Mouse (Mus musculus) liver, embryonic 16.5 days (tissue): Measurements from ENCODE around the gene Mmp17. TPM values are rescaled to one million over a fixed set of nuclear protein-coding genes. Genes with fewer than 3 reads are reported as not detected.

Experiments
- ATAC-seq: fragments of 200-750 bp; cut with Nextera tagmentation; 2 replicates; pipeline ENCODE4 v1.8.0; 2017; ENCODE audit warnings: low read depth, mild to moderate bottlenecking, moderate number of reproducible peaks, moderate library complexity
- H3K27ac ChIP-seq: fragments of 300-500 bp; sonication (generic); 2 replicates; pipeline ENCODE4 v1.5.1; 2014; ENCODE audit warnings: mild to moderate bottlenecking, low read length
- H3K27me3 ChIP-seq: fragments of 300-500 bp; sonication (generic); 2 replicates; pipeline ENCODE4 v1.6.1; 2014; ENCODE audit warnings: low read depth, low read length, mixed read lengths; ENCODE audit not compliant: control insufficient read depth, insufficient read depth
- H3K36me3 ChIP-seq: fragments of 300-500 bp; sonication (generic); 2 replicates; pipeline ENCODE4 v1.6.1; 2014; ENCODE audit warnings: mild to moderate bottlenecking; ENCODE audit not compliant: control insufficient read depth, insufficient read depth
- H3K4me1 ChIP-seq: fragments of 300-500 bp; sonication (generic); 2 replicates; pipeline ENCODE4 v1.6.1; 2014; ENCODE audit warnings: low read depth, low read length, mixed read lengths; ENCODE audit not compliant: control insufficient read depth
- H3K4me2 ChIP-seq: fragments of 300-500 bp; sonication (generic); 2 replicates; pipeline ENCODE4 v1.6.1; 2014; ENCODE audit warnings: low read depth, low read length, mixed read lengths
- H3K4me3 ChIP-seq: fragments of 300-500 bp; sonication (generic); 2 replicates; pipeline ENCODE4 v1.5.1; 2014; ENCODE audit warnings: low read depth, mild to moderate bottlenecking, low read length
- H3K9ac ChIP-seq: fragments of 300-500 bp; sonication (generic); 2 replicates; pipeline ENCODE4 v1.6.1; 2014; ENCODE audit warnings: low read depth, low read length
- H3K9me3 ChIP-seq: fragments of 300-500 bp; sonication (generic); replicated peaks from 2 replicates; pipeline ENCODE4 v1.6.1; 2016; ENCODE audit warnings: low read length; ENCODE audit not compliant: control insufficient read depth
- WGBS: fragments of 180-500 bp; shearing (Covaris S2); extraction: QIAGEN DNeasy Blood & Tissue Kit; methylation state at CpG from one replicate; pipeline ENCODE4 v1.1.7; 2014; ENCODE audit not compliant: insufficient replicate concordance; 5-methylcytosine and 5-hydroxymethylcytosine counted together
- polyA plus RNA-seq: library from polyadenylated mRNA; unstranded; fragments of >200 nt; fragmentation: Nextera tagmentation; extraction: Ambion mirVana; gene quantifications from 2 replicates; pipeline ENCODE4 v1.2.1, GENCODE M21; 2015

Gene Mmp17
- polyA plus RNA-seq, 1 experiment from 2014 or later: 0.24 TPM

GRCm38 (mm10) chr5:129583331-129583730 lies 638 bp upstream of the Mmp17 start:
- Histone ChIP-seq H3K9ac (no peak overlapping the region), H3K4me3 (peak overlapping the region; percentile 67), H3K27ac (no peak overlapping the region), H3K36me3 (no peaks in the 10 kb centered on the region), H3K9me3 (no peaks in the 10 kb centered on the region), H3K4me2 (peak overlapping the region; percentile 91), H3K4me1 (peaks cover 18% of the 10 kb centered on the region), H3K27me3 (peaks cover 74% of the 10 kb centered on the region)
- 4% methylated on average over 12 of the region's 12 CpGs for WGBS
- no peak for ATAC-seq

- Histone ChIP-seq H3K27me3 (peaks cover 73% of the 10 kb centered on the region), H3K27ac (no peak overlapping the region), H3K36me3 (no peaks in the 10 kb centered on the region), H3K9ac (no peak overlapping the region), H3K4me3 (peak overlapping the region; percentile 67), H3K4me2 (peak overlapping the region; percentile 91), H3K9me3 (no peaks in the 10 kb centered on the region), H3K4me1 (peaks cover 18% of the 10 kb centered on the region)
- under 1% methylated on average over 76 of the region's 76 CpGs for WGBS
- ATAC-seq: no peak
Measured at GRCm38 (mm10) chr5:129584583-129585541, 893 bp downstream of the Mmp17 start.

GRCm38 (mm10) chr5:129586016-129586415 lies 2.0 kb downstream of the Mmp17 start:
- H3K36me3 ChIP-seq: no peaks in the 10 kb centered on the region
- ATAC-seq: peak; percentile 19; the same call in 1 of the 2 replicates
- no peaks in the 10 kb centered on the region for H3K9me3 ChIP-seq
- no peak overlapping the region for H3K27ac ChIP-seq
- H3K4me1 ChIP-seq: peaks cover 18% of the 10 kb centered on the region
- 0% methylated on average over 17 of the region's 17 CpGs for WGBS
- peaks cover 63% of the 10 kb centered on the region for H3K27me3 ChIP-seq
- no peak overlapping the region for H3K4me3 ChIP-seq
- H3K4me2 ChIP-seq: peak overlapping the region; percentile 35
- H3K9ac ChIP-seq: no peak overlapping the region

DNA sequence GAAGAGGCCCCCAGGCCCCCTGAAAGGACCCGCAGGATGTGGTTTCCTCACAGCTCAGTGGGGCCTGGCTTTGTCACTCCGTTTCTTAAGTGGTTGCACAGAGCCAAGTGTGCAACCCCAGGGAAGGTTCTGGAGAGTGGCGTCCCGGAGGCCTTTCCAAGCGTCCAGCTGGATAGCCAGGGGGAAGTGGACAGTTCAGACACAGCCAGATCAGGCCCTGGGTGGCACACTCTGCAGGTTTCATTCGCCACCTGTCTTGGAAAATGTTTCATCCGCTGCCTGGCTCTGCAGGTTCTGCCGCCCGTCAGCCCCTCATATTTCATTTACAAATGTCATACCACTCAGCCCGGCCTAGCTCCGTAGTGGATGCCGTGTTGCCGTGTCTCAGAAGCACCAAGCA lies 2.5 kb downstream of the Mmp17 start:
- no peaks in the 10 kb centered on the region for H3K36me3 ChIP-seq
- H3K9ac ChIP-seq: no peak overlapping the region
- no peak for ATAC-seq
- H3K4me3 ChIP-seq: no peak overlapping the region
- WGBS: 22% methylated on average over 13 of the region's 13 CpGs
- peak overlapping the region; percentile 22 for H3K4me2 ChIP-seq
- no peak overlapping the region for H3K27ac ChIP-seq
- H3K9me3 ChIP-seq: no peaks in the 10 kb centered on the region
- H3K27me3 ChIP-seq: peaks cover 59% of the 10 kb centered on the region
- peaks cover 18% of the 10 kb centered on the region for H3K4me1 ChIP-seq

- Histone ChIP-seq H3K4me1 (peaks cover under 1% of the 10 kb centered on the region; the same call in 1 of the 2 replicates), H3K27ac (no peak overlapping the region), H3K9me3 (no peaks in the 10 kb centered on the region), H3K9ac (no peak overlapping the region), H3K27me3 (peaks cover 16% of the 10 kb centered on the region), H3K4me3 (no peak overlapping the region), H3K4me2 (no peak overlapping the region), H3K36me3 (no peaks in the 10 kb centered on the region)
- WGBS: 25% methylated on average over 11 of the region's 11 CpGs
- ATAC-seq: no peak
Measured at GRCm38 (mm10) chr5:129590915-129591314, 6.9 kb downstream of the Mmp17 start.

DNA sequence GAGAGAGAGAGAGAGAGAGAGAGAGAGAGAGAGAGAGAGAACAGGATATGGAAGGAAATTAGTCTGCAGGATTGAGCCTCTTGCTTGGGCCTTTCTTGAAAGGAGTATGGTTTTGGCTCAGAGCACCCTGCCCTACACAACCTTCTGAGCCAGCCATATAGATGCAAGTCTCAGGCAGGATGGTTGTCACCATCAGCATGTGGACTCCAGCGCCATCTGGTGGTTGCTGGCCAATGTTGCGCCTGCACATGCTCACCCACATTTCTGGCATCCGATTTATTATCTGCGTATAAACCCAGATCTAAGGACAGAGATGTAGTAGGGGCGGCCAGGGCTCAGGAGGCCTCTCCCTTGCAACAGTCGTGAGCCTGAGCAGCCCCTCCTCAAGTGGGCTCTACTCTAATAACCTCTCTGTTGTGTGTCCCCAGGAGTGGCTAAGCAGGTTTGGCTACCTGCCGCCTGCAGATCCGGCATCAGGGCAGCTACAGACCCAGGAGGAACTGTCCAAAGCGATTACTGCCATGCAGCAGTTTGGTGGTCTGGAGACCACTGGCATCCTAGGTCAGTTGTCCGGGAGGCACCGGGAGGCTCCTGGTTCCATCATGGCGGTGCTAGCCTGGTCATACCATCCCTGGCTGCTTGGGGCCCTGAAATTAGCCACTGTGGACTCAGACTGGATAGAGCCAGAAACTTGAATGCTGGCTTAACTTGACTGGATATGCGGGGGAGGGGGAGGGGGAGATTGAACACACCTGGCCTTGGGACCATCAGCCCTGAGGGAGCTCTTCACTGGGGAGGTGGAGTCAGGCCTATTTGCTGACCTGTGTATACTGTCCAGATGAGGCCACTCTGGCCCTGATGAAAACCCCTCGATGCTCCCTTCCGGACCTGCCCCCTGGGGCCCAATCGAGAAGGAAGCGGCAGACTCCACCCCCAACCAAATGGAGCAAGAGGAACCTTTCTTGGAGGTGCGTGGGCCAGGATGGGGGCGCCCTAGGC lies 10.4 kb downstream of the Mmp17 start:
- H3K27me3 ChIP-seq: no peaks in the 10 kb centered on the region; the same call in 1 of the 2 replicates
- no peaks in the 10 kb centered on the region for H3K36me3 ChIP-seq
- whole genome bisulfite sequencing: 36% methylated on average over 19 of the region's 19 CpGs

GRCm38 (mm10) chr5:129602071-129602487 lies 18.1 kb downstream of the Mmp17 start:
- H3K4me2 ChIP-seq: no peak overlapping the region
- WGBS: 46% methylated on average over 16 of the region's 16 CpGs
- no peaks in the 10 kb centered on the region for H3K9me3 ChIP-seq
- H3K9ac ChIP-seq: no peak overlapping the region
- no peaks in the 10 kb centered on the region for H3K4me1 ChIP-seq
- no peak for ATAC-seq
- no peaks in the 10 kb centered on the region for H3K36me3 ChIP-seq
- no peak overlapping the region for H3K27ac ChIP-seq
- no peak overlapping the region for H3K4me3 ChIP-seq
- no peaks in the 10 kb centered on the region for H3K27me3 ChIP-seq

More for the DNA sequence above, 10.4 kb downstream of the Mmp17 start:
- H3K27ac ChIP-seq: no peak overlapping the region
- no peaks in the 10 kb centered on the region for H3K9me3 ChIP-seq
- H3K4me2 ChIP-seq: no peak overlapping the region
- H3K9ac ChIP-seq: no peak overlapping the region
- ATAC-seq: no peak
- no peak overlapping the region for H3K4me3 ChIP-seq
- no peaks in the 10 kb centered on the region for H3K4me1 ChIP-seq

- Histone ChIP-seq H3K4me1 (no peaks in the 10 kb centered on the region), H3K9ac (no peak overlapping the region), H3K4me3 (no peak overlapping the region), H3K9me3 (no peaks in the 10 kb centered on the region), H3K4me2 (no peak overlapping the region), H3K36me3 (no peaks in the 10 kb centered on the region), H3K27ac (no peak overlapping the region), H3K27me3 (no peaks in the 10 kb centered on the region)
- ATAC-seq: no peak
- WGBS: 64% methylated on average over 8 of the region's 8 CpGs
Measured at GRCm38 (mm10) chr5:129607476-129607875, 23.5 kb downstream of the Mmp17 start.
